Mouse (Mus musculus): ENCODE measurements at regions not wholly inside any gene's neighbourhood (a gene's known extent, or its start where the extent isn't known, plus 50 kb on each side); places are given as distances from the start of the nearest gene placed in this dataset.
A peak's percentile ranks its signal among the peaks of the same experiment; 100 is the strongest.

GRCm38 (mm10) chr16:15175516-15175915, 141.7 kb upstream of the Gm21897 start:
- no peak for DNase-seq

DNA sequence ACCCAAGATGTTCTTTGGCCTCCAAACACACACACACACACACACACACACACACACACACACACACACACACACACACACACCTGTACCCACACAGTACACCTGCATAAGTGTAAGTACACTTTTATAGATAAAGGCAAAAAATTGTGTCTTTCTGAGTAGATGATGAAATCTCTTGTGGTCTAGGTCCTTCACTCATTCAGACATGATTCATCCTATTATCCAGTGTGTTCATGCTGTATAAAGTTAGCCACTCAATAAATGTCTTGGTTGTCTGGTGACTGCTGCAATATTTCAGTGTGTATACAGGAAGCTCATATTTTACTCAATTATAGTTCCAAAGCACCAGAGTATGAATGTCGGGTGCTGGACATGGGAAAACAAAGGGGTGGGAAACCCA, 131.5 kb upstream of the Gm21897 start:
- DNase-seq, result no peak

DNA sequence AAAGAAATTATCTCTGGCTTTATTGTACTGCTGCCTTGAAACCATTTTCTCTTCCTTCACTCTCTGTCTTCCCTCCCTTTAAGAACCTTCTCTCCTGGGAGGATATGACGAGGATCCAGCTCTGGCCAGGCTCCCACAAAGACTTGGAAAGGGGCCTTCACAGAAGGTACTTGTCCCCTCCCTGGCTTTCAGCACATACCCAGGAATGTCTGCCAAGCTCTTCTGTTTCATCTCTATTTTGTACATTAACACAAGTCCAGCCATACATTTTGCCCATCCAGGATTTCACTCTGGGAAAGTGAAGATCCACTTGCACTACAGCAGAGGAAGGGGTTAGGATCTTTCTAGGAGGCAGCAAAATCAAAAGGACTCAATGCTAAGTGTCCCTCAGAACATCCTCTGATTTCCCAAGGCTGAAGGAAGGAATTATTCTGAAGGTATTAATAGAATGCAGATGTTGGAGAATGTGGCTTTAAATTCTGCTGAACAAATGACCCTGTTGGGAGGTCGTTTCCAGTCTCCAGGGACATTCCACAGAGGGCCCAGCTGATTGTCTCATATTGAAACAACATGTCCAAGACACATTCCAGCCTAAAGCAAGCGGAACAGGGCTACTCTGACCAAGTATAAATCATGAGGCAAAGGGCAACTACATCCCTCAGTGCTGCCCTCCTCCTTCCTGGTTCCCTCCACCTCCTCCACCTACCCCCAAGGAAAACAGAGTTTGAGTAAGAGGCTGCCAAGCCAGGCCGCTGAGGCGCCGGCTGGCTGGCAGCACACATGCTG, 122.1 kb upstream of the Gm21897 start:
- DNase-seq, result peak; percentile 66

- DNase-seq, result peak; percentile 41
Measured at GRCm38 (mm10) chr16:15195931-15196330, 121.3 kb upstream of the Gm21897 start.

- peak; percentile 14 for DNase-seq
Measured at GRCm38 (mm10) chr16:15196855-15197254, 120.4 kb upstream of the Gm21897 start.

GRCm38 (mm10) chr16:15215921-15216320, 101.3 kb upstream of the Gm21897 start:
- no peak for DNase-seq

GRCm38 (mm10) chr16:15220961-15221547, 96.2 kb upstream of the Gm21897 start:
- no peak for DNase-seq

GRCm38 (mm10) chr16:15237836-15238235, 79.4 kb upstream of the Gm21897 start:
- peak; percentile 39 for DNase-seq

- DNase-seq, result no peak
Measured at GRCm38 (mm10) chr16:15238449-15238848, 78.8 kb upstream of the Gm21897 start.

DNA sequence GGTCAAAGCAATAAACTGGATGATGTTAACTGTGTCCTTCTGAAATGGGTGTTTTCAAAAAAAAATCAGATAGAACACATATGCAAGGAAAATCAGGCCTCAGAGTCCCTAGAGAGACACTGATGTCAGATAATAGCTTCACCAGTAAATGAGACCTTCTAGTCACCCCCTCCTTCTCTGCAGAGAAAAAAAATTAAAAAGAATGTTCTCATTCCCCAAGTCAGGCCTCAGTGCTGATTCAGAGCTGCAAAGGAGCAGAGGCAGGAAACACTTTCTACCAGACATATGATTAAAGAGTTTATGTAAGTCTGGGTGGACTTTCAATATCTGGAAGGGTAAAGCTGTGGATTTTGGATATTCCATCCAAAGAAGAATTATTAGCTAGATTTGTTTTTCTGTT, 67.1 kb upstream of the Gm21897 start:
- no peak for DNase-seq

- DNase-seq, result no peak
Measured at GRCm38 (mm10) chr16:15251686-15252085, 65.6 kb upstream of the Gm21897 start.

DNA sequence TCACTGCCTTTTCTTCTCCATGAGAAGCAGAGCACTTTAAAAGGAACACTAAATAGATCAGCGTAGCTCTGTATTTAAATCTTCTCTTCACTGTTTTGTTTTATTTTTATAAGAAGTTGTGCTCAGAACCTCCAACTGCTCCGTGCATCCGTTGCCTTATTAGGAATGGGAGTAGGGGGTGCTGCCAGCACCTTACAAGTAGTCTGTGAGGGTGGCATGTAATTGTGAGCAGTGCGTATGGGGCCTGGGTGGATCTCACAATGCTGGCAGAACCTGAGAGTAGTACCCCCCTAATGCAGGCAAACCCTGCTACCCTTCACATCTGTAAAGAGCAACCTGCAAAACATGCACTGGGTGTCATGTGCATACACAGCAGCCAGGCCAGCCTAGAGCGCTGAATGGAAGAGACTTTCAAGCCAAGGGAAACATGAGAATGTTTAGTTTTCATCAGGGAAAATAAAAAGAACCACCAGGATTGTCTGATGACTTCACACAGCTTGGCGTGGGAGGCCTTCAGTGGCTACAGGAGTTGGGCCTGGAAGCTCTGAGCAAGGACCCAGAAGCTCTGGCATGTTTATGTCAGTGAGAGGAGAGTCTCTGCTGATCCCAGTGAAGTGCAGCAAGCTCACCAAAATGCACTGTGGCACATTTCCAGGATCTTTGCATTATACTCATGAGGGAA, 64.5 kb upstream of the Gm21897 start:
- DNase-seq, result peak; percentile 48

- DNase-seq, result no peak
Measured at GRCm38 (mm10) chr16:15253348-15253693, 63.9 kb upstream of the Gm21897 start.

DNA sequence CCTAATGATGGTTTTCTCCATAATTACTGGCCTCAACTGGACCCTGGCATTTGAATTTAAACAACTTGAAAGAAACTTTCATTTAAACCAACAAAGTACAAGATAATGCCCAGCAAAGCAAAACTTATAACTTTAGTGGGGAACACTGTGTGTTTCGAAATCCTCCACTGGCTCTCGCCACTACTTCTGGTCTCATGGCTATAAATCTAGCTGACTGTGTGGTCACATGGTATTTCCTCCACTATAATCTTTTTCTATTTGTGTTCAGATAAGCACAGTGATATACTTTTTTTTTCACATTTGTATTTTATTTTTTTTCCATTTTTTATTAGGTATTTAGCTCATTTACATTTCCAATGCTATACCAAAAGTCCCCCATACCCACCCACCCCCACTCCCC, 62.6 kb upstream of the Gm21897 start:
- no peak for DNase-seq

DNA sequence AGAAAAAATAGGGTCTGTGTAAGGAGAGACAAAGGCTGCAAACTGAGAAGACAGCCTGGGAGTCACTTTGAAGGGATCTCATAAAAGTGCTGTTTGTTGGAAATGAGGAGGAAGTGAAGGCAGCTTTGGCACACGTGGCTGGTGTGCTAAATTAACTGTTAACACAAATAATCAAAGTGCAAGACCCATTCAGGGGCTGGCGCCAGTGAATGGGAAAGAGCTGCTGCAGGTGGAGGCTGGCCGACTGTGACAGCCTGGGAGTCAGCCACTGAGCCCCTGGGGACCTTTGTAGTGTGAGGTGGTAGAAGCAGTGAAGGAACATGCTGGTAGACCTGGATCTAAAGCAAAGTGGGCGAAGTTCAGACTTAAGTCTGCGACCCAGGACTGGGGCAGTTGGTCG, 57.8 kb upstream of the Gm21897 start:
- DNase-seq, result peak; percentile 43

GRCm38 (mm10) chr16:15260069-15260468, 57.2 kb upstream of the Gm21897 start:
- DNase-seq, result peak; percentile 16
